In the genomic region with DNA sequence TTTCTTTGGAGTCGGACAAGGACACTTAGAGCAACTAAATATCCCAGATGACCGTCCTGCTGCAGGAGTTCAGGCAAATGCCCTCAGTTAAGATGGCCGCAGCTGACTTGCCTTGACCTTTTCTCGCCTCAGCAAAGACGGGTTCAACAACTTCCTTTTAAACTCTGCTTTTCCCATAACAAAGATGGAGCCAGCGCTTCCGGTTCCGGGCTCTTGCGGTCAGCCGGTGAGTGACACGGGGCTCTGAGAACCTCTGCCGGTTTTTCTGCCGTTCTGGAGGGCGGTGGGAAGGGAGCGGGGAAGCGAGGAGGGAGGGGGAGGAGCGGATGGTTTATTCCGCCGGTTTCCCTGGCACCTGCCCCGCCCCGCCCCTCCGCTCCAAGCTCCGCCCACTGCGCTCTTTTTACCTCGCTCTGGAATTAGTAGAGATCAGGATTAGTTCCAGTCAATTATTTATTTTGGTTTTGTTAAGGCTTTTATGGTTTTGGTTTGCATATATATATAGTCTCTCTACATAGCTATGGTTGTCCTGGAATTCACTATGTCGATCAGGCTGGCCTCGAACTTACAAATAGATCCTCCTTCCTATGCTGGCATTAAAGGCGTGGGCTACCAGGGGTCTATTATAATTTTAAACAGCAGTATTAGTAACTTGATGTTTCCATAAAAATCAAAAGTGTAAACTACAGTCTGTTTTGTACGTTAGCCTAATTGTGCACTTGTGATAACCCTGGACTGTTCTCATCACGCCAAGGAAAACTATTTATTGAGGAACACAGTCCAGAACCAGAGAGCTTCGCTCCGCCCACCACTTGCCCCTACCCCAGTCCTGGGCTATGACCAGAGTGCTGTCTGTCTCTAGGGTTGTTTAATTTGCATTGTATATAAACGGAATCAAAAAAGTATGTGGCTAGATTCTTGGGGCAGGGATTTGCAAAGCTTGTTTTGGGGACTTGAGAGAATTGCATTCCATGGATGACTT, we compare ENCODE assay signal across 8 mouse cellular contexts. TPM values are rescaled to one million over a fixed set of nuclear protein-coding genes. Genes with fewer than 3 reads are reported as not detected.
DNase-seq lines count a peak whose midpoint lies in the region; ATAC-seq and TF ChIP-seq lines count a peak whose summit lies in the region.

A gene (plus strand): TSS at position 176 of the 982 bp plus-strand sequence.

- H3K27me3 ChIP-seq in embryonic facial prominence, embryonic 15.5 days, result no peaks in the 10 kb centered on the region
- no peaks in the 10 kb centered on the region for H3K27me3 ChIP-seq in limb, embryonic 14.5 days (ENCODE audit: control insufficient read depth, insufficient read depth, low read length)
- no peaks in the 10 kb centered on the region for H3K27me3 ChIP-seq in midbrain, postnatal 0 days (ENCODE audit: insufficient read depth, low read length)

- H3K27ac ChIP-seq in bone marrow, adult 2 months (ENCODE audit: control insufficient read depth, insufficient read depth, low read depth, low read length, poor library complexity), result peak within 1 kb of the TSS; percentile 67
- peak within 1 kb of the TSS; percentile 85 for H3K27ac ChIP-seq in embryonic facial prominence, embryonic 15.5 days (replicated peaks)
- peak within 1 kb of the TSS; percentile 46; the same call in 1 of the 2 replicates for H3K27ac ChIP-seq in limb, embryonic 14.5 days (replicated peaks; ENCODE audit: low read depth, low read length)
- peak within 1 kb of the TSS; percentile 63 for H3K27ac ChIP-seq in midbrain, postnatal 0 days (ENCODE audit: low read depth, low read length)

- no peaks in the 10 kb centered on the region for H3K9me3 ChIP-seq in embryonic facial prominence, embryonic 15.5 days (replicated peaks)
- H3K9me3 ChIP-seq in limb, embryonic 14.5 days (ENCODE audit: control insufficient read depth, low read length), result no peaks in the 10 kb centered on the region
- H3K9me3 ChIP-seq in midbrain, postnatal 0 days (ENCODE audit: low read length), result no peaks in the 10 kb centered on the region

- ATAC-seq in embryonic facial prominence, embryonic 15.5 days (ENCODE audit: insufficient number of reproducible peaks, low FRiP score, low TSS enrichment, low read depth), result peak; percentile 82
- peak; percentile 87 for ATAC-seq in limb, embryonic 14.5 days (ENCODE audit: low FRiP score, low read depth)
- peak; percentile 93 for ATAC-seq in midbrain, postnatal 0 days (ENCODE audit: low FRiP score)

- TF ChIP-seq POLR2A in bone marrow, adult 2 months (IDR thresholded peaks at IDR 0.05; ENCODE audit: borderline replicate concordance, control insufficient read depth, low read depth, low read length), result peak; percentile 60; the same call in 1 of the 2 replicates
- TF ChIP-seq POLR2A in limb, embryonic 14.5 days (IDR thresholded peaks at IDR 0.05; ENCODE audit: borderline replicate concordance, extremely low read depth, insufficient read depth, insufficient read length), result no peak

- peaks cover 4% of the 10 kb centered on the region; the same call in 1 of the 2 replicates for H3K4me1 ChIP-seq in bone marrow, adult 2 months (ENCODE audit: control insufficient read depth, insufficient read depth, low read length)
- H3K4me1 ChIP-seq in embryonic facial prominence, embryonic 15.5 days, result peaks cover 17% of the 10 kb centered on the region
- no peaks in the 10 kb centered on the region; the same call in 1 of the 2 replicates for H3K4me1 ChIP-seq in limb, embryonic 14.5 days (ENCODE audit: control insufficient read depth, insufficient read depth, low read length)
- no peaks in the 10 kb centered on the region for H3K4me1 ChIP-seq in midbrain, postnatal 0 days (ENCODE audit: insufficient read depth, low read length)

- no peaks in the 10 kb centered on the region for H3K36me3 ChIP-seq in embryonic facial prominence, embryonic 15.5 days
- no peaks in the 10 kb centered on the region for H3K36me3 ChIP-seq in limb, embryonic 14.5 days (ENCODE audit: control insufficient read depth, insufficient read depth, low read length)
- no peaks in the 10 kb centered on the region for H3K36me3 ChIP-seq in midbrain, postnatal 0 days (ENCODE audit: insufficient read depth, low read length)

- 15% methylated on average over 33 of the region's 33 CpGs for WGBS in bone marrow, adult 2 months
- 7% methylated on average over 33 of the region's 33 CpGs for WGBS in embryonic facial prominence, embryonic 15.5 days
- WGBS in limb, embryonic 14.5 days, result 8% methylated on average over 33 of the region's 33 CpGs
- 9% methylated on average over 32 of the region's 33 CpGs for WGBS in midbrain, postnatal 0 days

- peak; percentile 95 for DNase-seq in 416B (ENCODE audit: low read depth)
- peak; percentile 93 for DNase-seq in heart, adult 8-10 months (ENCODE audit: low spot score)
- DNase-seq in kidney, adult 9 months, result peak; percentile 97
- DNase-seq in limb, embryonic 14.5 days (ENCODE audit: low spot score), result peak; percentile 90
- DNase-seq in midbrain, postnatal 0 days (ENCODE audit: low spot score), result peak; percentile 97
- peak; percentile 71 to 77 for DNase-seq in spleen, postnatal 14 days (ENCODE audit: low spot score in 2 of 2)

- peak within 1 kb of the TSS; percentile 24; the same call in 1 of the 2 replicates for H3K9ac ChIP-seq in embryonic facial prominence, embryonic 15.5 days
- peak within 1 kb of the TSS; percentile 61 for H3K9ac ChIP-seq in limb, embryonic 14.5 days (ENCODE audit: low read depth, low read length, severe bottlenecking)
- peak within 1 kb of the TSS; percentile 73 for H3K9ac ChIP-seq in midbrain, postnatal 0 days (replicated peaks; ENCODE audit: low read length, poor library complexity, severe bottlenecking)

- no peak for TF ChIP-seq CTCF in bone marrow, adult 2 months (IDR thresholded peaks at IDR 0.05; ENCODE audit: control insufficient read depth, insufficient read depth, low read length)
- TF ChIP-seq CTCF in midbrain, postnatal 0 days (IDR thresholded peaks at IDR 0.05), result no peak

- peak within 1 kb of the TSS; percentile 49 for H3K4me2 ChIP-seq in embryonic facial prominence, embryonic 15.5 days (replicated peaks)
- peak within 1 kb of the TSS; percentile 45 for H3K4me2 ChIP-seq in limb, embryonic 14.5 days (replicated peaks; ENCODE audit: low read depth, low read length, severe bottlenecking)
- peak within 1 kb of the TSS; percentile 50 for H3K4me2 ChIP-seq in midbrain, postnatal 0 days (ENCODE audit: low read depth, low read length, poor library complexity, severe bottlenecking)

- H3K4me3 ChIP-seq in bone marrow, adult 2 months (replicated peaks; ENCODE audit: control insufficient read depth, low read depth, low read length), result peak within 1 kb of the TSS; percentile 63
- H3K4me3 ChIP-seq in embryonic facial prominence, embryonic 15.5 days (replicated peaks), result peak within 1 kb of the TSS; percentile 67
- peak within 1 kb of the TSS; percentile 58 for H3K4me3 ChIP-seq in limb, embryonic 14.5 days (replicated peaks; ENCODE audit: low read length)
- peak within 1 kb of the TSS; percentile 55 for H3K4me3 ChIP-seq in midbrain, postnatal 0 days (ENCODE audit: low read depth, low read length)

RNA-seq across cellular contexts. Expression of the gene that starts here (rescaled TPM):
- 9.9 and 13.6 TPM in 2 replicates for polyA plus RNA-seq in bone marrow, adult 2 months (2011; ENCODE audit: insufficient read depth, insufficient read length, low replicate concordance, missing spikeins)
- polyA plus RNA-seq in embryonic facial prominence, embryonic 15.5 days (2015; fragmentation: Nextera tagmentation; extraction: Ambion mirVana), result 12.7 and 15.7 TPM in 2 replicates
- 10 to 100 TPM; 30.4 to 74.1 (median 46.7) TPM for total RNA-seq in heart, adult 8-10 months (2022)
- polyA plus RNA-seq in limb, embryonic 14.5 days (2012; rRNA removed), result 16.3 and 17.4 TPM in 2 replicates
- 20.1 and 20.5 TPM in 2 replicates for polyA plus RNA-seq in limb, embryonic 14.5 days (2014; fragmentation: Nextera tagmentation; extraction: Ambion mirVana)
- total RNA-seq in midbrain, postnatal 0 days (2014; rRNA removed), result 16.0 and 17.1 TPM in 2 replicates
- polyA plus RNA-seq in midbrain, postnatal 0 days (2015; fragmentation: Nextera tagmentation; extraction: Ambion mirVana), result 15.7 and 17.1 TPM in 2 replicates

Comparison
In these comparisons a context has a peak if more than half of its experiments do, and no peak if none do; other contexts are left out.
1. Peak in every context shown above with its lines: DNase-seq, ATAC-seq, H3K4me3 ChIP-seq and H3K27ac ChIP-seq.